Mouse (Mus musculus) liver, adult 2 months (tissue): ENCODE measurements at regions not wholly inside any gene's neighbourhood (a gene's known extent, or its start where the extent isn't known, plus 50 kb on each side); places are given as distances from the start of the nearest gene placed in this dataset.

Experiments
- CTCF ChIP-seq: fragments of 200-500 bp; IDR thresholded peaks from 2 replicates; pipeline ENCODE4 v1.5.1; 2011; ENCODE audit warnings: low read depth, low read length, control low read depth
- POLR2A ChIP-seq: fragments of 200-500 bp; IDR thresholded peaks from 2 replicates; pipeline ENCODE4 v1.6.1; 2011; ENCODE audit warnings: low read length, control low read depth; ENCODE audit not compliant: insufficient read depth; ENCODE audit errors: extremely low read depth

DNA sequence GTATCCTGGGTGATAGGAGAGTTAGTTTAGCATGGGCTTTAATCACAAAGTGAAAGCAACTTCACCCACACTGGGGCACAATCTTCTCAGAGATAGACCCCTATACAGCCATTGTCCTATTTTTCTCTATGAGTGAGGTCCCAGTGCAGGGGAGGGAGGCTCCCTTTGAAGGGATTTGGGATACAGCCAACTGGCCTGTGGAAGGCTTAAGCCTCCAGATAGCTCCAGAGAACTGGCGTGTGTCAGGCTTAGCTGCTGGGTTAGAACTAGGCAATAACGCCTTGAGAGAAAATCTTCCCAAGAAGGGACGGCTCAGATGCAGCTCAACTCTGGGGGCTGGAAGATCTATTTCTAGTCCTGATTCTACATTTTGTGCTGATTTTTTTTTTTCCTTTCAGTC lies 397.4 kb upstream of the Zdhhc25 start:
- TF ChIP-seq CTCF (no peak), POLR2A (no peak)
